Mouse (Mus musculus) forebrain, embryonic 16.5 days (tissue): ENCODE measurements around the gene Dnajc27. TPM values are rescaled to one million over a fixed set of nuclear protein-coding genes. Genes with fewer than 3 reads are reported as not detected.

Experiments
- ATAC-seq: fragments of 200-750 bp; cut with Nextera tagmentation; 2 replicates; pipeline ENCODE4 v1.8.0; 2017; ENCODE audit warnings: mild to moderate bottlenecking, moderate library complexity
- H3K27ac ChIP-seq: fragments of 300-500 bp; sonication (generic); 2 replicates; pipeline ENCODE4 v1.5.1; 2014; ENCODE audit warnings: low read length, control low read depth
- H3K27me3 ChIP-seq: fragments of 300-500 bp; sonication (generic); replicated peaks from 2 replicates; pipeline ENCODE4 v1.6.1; 2014; ENCODE audit warnings: low read length; ENCODE audit not compliant: control insufficient read depth, insufficient read depth
- H3K36me3 ChIP-seq: fragments of 300-500 bp; sonication (generic); 2 replicates; pipeline ENCODE4 v1.6.1; 2014; ENCODE audit not compliant: control insufficient read depth, insufficient read depth
- H3K4me1 ChIP-seq: fragments of 300-500 bp; sonication (generic); replicated peaks from 2 replicates; pipeline ENCODE4 v1.6.1; 2014; ENCODE audit warnings: low read length; ENCODE audit not compliant: control insufficient read depth, insufficient read depth
- H3K4me2 ChIP-seq: fragments of 300-500 bp; sonication (generic); 2 replicates; pipeline ENCODE4 v1.6.1; 2014; ENCODE audit warnings: mild to moderate bottlenecking, low read length, control low read depth
- H3K4me3 ChIP-seq: fragments of 300-500 bp; sonication (generic); replicated peaks from 2 replicates; pipeline ENCODE4 v1.5.1; 2014; ENCODE audit warnings: mild to moderate bottlenecking, low read length, control low read depth
- H3K9ac ChIP-seq: fragments of 300-500 bp; sonication (generic); replicated peaks from 2 replicates; pipeline ENCODE4 v1.6.1; 2014; ENCODE audit warnings: low read depth, low read length, control low read depth
- H3K9me3 ChIP-seq: fragments of 300-500 bp; sonication (generic); 2 replicates; pipeline ENCODE4 v1.6.1; 2016; ENCODE audit warnings: low read length; ENCODE audit not compliant: control insufficient read depth
- WGBS: fragments of 180-500 bp; shearing (Covaris S2); extraction: QIAGEN DNeasy Blood & Tissue Kit; methylation state at CpG from one replicate; pipeline ENCODE4 v1.1.7; 2014; 5-methylcytosine and 5-hydroxymethylcytosine counted together
- polyA plus RNA-seq: library from polyadenylated mRNA; unstranded; fragments of >200 nt; fragmentation: Nextera tagmentation; extraction: Ambion mirVana; gene quantifications from 2 replicates; pipeline ENCODE4 v1.2.1, GENCODE M21; 2015

The Dnajc27 gene
- polyA plus RNA-seq, 1 experiment from 2014 or later, result 15.6 TPM

DNA sequence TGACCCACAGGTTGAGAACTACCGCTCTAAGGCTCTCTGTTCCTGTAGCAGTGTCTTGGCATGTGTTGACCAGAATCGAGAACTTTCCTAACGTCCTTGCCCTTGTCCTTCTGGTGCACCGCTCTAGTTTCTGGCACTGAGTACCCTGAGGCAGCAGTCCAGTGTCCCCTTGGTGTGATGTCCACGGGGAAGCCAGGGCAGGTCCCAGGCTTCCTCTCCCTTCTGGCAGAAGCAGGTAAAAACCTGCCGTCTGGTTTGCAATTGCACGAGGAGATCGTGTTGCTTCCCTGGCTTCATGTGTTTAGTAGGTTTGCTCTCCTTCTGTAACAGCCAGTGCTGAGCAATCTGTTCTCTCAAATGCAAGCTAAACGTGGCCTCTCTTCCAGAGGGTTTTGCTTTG is 10.7 kb upstream of the Dnajc27 start:
- no peak overlapping the region for H3K9ac ChIP-seq
- H3K4me1 ChIP-seq, result no peaks in the 10 kb centered on the region
- no peak overlapping the region for H3K4me3 ChIP-seq
- no peak for ATAC-seq
- no peaks in the 10 kb centered on the region for H3K36me3 ChIP-seq
- no peak overlapping the region for H3K4me2 ChIP-seq
- 78% methylated on average over 9 of the region's 9 CpGs for WGBS
- H3K27ac ChIP-seq, result no peak overlapping the region
- no peaks in the 10 kb centered on the region for H3K27me3 ChIP-seq
- no peaks in the 10 kb centered on the region for H3K9me3 ChIP-seq

DNA sequence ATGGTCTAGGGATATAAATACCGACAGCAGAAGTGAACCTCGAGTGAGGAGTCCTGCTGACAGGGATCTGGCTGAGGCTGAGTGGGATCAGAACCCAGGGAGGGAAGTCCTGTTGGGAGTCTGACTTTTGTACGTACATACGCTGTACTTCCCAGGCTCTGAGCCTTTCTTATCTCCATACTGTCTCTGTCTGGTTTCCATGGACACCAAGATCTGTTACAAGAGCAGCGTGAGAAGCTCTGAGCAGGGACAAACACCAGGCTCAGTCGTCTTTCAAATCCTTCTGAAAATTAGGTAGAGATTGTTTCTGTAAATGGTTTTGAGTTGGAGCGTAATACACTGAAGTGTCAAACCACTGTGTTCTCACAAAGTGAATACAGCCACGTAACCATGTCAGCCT is 7.0 kb upstream of the Dnajc27 start:
- Histone ChIP-seq H3K9me3 (no peaks in the 10 kb centered on the region), H3K4me2 (no peak overlapping the region), H3K27ac (no peak overlapping the region), H3K4me3 (no peak overlapping the region), H3K27me3 (no peaks in the 10 kb centered on the region), H3K4me1 (no peaks in the 10 kb centered on the region), H3K36me3 (no peaks in the 10 kb centered on the region), H3K9ac (no peak overlapping the region)
- no peak for ATAC-seq
- 56% methylated on average over 8 of the region's 8 CpGs for WGBS

DNA sequence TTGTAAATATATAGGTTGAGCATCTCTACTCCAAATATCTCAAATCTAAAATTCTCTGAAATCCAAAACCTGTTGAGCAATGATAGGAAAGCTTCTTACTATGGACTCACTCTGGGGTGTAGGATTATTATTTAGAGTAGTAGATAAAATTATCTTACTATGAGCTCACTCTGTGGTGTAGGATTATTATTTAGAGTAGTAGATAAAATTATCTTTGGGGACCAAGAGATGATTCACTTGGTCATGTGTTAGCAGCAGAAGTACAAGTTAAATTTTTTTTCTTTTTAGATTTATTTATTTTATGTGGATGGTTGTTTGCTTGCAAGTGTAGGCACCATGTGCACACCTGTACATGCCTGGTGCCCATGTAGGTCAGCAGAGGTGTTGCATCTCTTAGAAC is 6.0 kb upstream of the Dnajc27 start:
- no peaks in the 10 kb centered on the region for H3K36me3 ChIP-seq
- H3K4me1 ChIP-seq, result no peaks in the 10 kb centered on the region
- no peaks in the 10 kb centered on the region for H3K27me3 ChIP-seq
- no peaks in the 10 kb centered on the region for H3K9me3 ChIP-seq
- H3K4me2 ChIP-seq, result no peak overlapping the region
- no peak overlapping the region for H3K4me3 ChIP-seq
- H3K27ac ChIP-seq, result no peak overlapping the region
- H3K9ac ChIP-seq, result no peak overlapping the region
- no peak for ATAC-seq

DNA sequence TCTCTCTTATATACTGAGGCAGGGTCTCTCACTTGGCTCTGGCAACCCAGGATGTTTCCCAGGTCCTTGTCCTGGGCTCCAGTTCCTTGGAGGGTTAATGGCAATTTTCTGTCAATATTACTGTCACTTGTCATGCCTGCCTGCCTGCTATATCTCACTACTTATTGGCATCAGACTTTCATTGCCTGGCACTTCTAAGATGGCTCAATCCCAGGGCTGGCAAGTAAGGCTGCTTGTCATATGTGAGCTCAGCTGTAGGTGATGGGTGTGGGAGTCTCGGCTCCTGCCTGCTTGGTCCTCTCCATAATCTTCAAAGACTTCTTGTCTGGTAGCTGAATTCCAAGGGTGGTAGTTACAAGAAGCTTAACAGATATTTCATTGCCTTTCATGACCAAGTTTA is 4.3 kb upstream of the Dnajc27 start:
- no peak for ATAC-seq
- H3K9me3 ChIP-seq, result no peaks in the 10 kb centered on the region
- H3K36me3 ChIP-seq, result no peaks in the 10 kb centered on the region
- H3K9ac ChIP-seq, result no peak overlapping the region
- no peak overlapping the region for H3K27ac ChIP-seq
- no peak overlapping the region for H3K4me3 ChIP-seq
- H3K27me3 ChIP-seq, result no peaks in the 10 kb centered on the region
- 61% methylated on average over 1 of the region's 1 CpGs for WGBS
- no peak overlapping the region for H3K4me2 ChIP-seq
- peaks cover 6% of the 10 kb centered on the region for H3K4me1 ChIP-seq

DNA sequence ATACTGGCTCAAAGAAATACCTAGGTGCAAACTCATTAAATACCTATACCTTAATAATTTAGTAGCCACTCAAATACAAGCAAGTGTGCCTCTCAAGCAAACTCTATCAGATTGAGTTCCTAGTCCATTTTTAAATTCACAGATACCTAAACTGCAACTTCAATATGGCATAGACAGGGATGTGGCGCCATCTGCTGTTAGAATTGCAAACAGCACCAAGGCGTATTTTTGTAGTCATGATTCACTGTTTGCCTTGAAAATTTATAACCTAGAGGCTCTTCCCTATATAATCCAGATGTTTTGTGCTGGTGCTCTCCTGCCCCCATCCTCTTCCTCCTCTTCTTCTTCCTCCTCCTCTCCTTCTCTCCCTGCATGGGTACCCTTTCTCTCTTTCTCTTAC is 2.1 kb upstream of the Dnajc27 start:
- WGBS, result 0% methylated on average over 2 of the region's 2 CpGs
- peaks cover 12% of the 10 kb centered on the region for H3K4me1 ChIP-seq
- no peak overlapping the region for H3K4me2 ChIP-seq
- no peaks in the 10 kb centered on the region for H3K27me3 ChIP-seq
- no peaks in the 10 kb centered on the region for H3K9me3 ChIP-seq
- H3K36me3 ChIP-seq, result no peaks in the 10 kb centered on the region
- H3K9ac ChIP-seq, result no peak overlapping the region
- no peak for ATAC-seq
- H3K27ac ChIP-seq, result no peak overlapping the region
- no peak overlapping the region for H3K4me3 ChIP-seq

DNA sequence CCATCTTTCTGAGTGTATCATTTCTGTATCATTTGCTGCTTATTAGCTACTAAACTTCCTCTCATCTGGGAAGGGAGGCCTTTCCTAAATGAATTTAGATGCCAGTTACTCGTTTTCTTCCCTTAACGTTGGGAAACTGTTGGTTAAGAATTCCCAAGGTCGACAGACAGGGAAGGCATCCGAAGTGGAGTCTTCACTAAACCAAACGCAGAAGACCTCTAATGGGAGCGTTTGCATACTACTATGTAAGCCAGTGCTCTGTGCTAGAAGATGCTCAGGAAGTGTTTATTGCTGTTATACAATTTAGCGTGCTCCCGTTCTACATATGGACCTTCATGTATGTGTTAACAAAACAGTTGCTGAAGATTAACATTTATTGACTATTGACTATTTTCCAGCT is 1.1 kb downstream of the Dnajc27 start:
- 56% methylated on average over 8 of the region's 8 CpGs for WGBS
- H3K4me3 ChIP-seq, result no peak overlapping the region; the same call in 1 of the 2 replicates
- ATAC-seq, result no peak

DNA sequence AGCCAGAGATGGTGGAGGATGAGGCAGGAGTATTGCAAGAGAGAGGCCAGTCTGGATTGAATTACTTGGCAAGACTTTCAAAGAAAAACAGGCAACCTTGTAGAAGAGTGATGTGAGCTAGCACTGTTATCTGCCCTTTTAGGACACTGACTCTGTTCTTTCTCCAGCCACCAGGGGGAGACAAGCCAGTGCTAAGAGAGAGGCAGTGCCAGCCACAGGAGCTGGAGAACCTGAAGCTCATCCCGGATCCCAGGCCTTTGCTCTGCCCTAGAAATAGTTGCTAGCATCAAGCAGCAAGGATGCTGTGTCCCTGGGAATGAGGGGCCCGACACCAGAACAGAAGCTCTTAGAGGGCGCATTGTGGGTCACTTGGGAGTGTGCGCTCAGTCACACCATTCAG is 25.0 kb downstream of the Dnajc27 start:
- Histone ChIP-seq H3K27me3 (no peaks in the 10 kb centered on the region), H3K9me3 (no peaks in the 10 kb centered on the region), H3K36me3 (no peaks in the 10 kb centered on the region; the same call in 1 of the 2 replicates), H3K4me3 (no peak overlapping the region), H3K9ac (no peak overlapping the region), H3K4me2 (no peak overlapping the region), H3K4me1 (no peaks in the 10 kb centered on the region), H3K27ac (no peak overlapping the region)
- ATAC-seq, result peak; percentile 90
- WGBS, result 71% methylated on average over 4 of the region's 4 CpGs

More for the DNA sequence above, 1.1 kb downstream of the Dnajc27 start:
- H3K27ac ChIP-seq, result no peak overlapping the region
- H3K4me2 ChIP-seq, result peak overlapping the region; percentile 49
- no peaks in the 10 kb centered on the region for H3K36me3 ChIP-seq
- H3K9ac ChIP-seq, result no peak overlapping the region
- H3K27me3 ChIP-seq, result no peaks in the 10 kb centered on the region
- H3K9me3 ChIP-seq, result no peaks in the 10 kb centered on the region
- H3K4me1 ChIP-seq, result peaks cover 12% of the 10 kb centered on the region

DNA sequence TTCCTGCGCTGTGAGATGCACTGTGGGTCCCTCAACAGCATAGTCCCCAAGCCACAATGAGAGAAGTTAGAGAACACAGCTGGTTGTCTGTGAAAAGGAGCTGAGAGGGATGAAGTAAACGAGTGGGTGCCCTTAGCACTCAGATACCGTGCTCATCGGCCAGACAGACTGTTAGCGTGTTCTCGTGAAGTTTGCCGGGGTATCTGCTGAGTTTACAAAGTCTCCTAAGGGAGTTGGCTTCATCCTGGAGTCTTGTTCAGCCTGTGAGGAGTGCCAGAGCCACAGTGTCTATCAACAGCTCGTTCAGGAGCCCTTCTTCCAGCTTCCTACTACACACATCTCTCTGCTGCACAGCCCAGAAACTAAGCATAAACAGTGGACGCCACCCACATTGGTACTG is 33.7 kb downstream of the Dnajc27 start:
- Histone ChIP-seq H3K4me1 (no peaks in the 10 kb centered on the region), H3K9ac (no peak overlapping the region), H3K4me3 (no peak overlapping the region), H3K9me3 (no peaks in the 10 kb centered on the region), H3K27me3 (no peaks in the 10 kb centered on the region), H3K4me2 (no peak overlapping the region), H3K36me3 (no peaks in the 10 kb centered on the region), H3K27ac (no peak overlapping the region)
- ATAC-seq, result no peak
- WGBS, result 85% methylated on average over 9 of the region's 9 CpGs

DNA sequence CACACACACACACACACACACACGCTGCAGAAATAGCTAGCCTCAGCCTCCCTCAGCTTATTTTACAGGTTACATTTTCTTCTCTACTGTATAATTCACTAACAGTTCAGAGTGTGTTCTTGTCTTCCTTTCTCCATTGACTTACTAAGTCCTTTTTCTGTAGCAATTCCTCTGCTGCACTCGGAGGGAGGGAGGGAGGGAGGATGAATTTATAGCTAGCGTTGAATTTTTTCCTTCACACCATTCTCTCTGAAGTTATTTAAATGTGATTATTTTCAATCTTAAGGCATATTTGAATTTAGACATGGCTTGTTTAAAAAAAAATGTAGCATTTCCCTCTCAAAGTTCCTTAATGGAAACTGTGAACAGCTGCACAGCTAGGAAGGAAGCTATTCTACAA is 34.8 kb downstream of the Dnajc27 start:
- Histone ChIP-seq H3K4me3 (no peak overlapping the region), H3K9me3 (no peaks in the 10 kb centered on the region), H3K4me2 (no peak overlapping the region), H3K36me3 (no peaks in the 10 kb centered on the region), H3K4me1 (no peaks in the 10 kb centered on the region), H3K9ac (no peak overlapping the region), H3K27ac (no peak overlapping the region), H3K27me3 (no peaks in the 10 kb centered on the region)
- no peak for ATAC-seq
- WGBS, result 85% methylated on average over 3 of the region's 3 CpGs

DNA sequence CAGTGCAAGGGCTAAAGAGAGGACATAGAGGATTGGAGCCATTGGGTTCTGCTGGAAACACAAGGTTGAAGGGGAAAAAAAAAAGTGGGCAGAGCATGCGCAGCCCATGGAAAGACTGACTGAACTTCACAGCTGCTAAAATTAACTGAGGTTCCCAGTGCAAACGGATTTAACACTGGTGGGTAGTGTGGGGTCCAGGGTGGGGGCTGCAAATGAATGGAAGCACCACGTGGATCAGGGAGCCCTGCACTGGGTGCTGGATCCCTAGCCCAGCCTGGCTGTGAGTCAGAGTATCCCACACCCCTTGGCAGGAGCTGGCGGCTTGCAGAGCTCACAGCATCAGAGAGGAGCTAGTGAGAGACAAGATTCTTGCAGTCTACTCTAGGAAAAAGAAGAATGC is 35.2 kb downstream of the Dnajc27 start:
- H3K36me3 ChIP-seq, result no peaks in the 10 kb centered on the region
- no peak overlapping the region for H3K27ac ChIP-seq
- no peaks in the 10 kb centered on the region for H3K4me1 ChIP-seq
- H3K9ac ChIP-seq, result no peak overlapping the region
- H3K4me3 ChIP-seq, result no peak overlapping the region
- no peaks in the 10 kb centered on the region for H3K27me3 ChIP-seq
- H3K4me2 ChIP-seq, result no peak overlapping the region
- no peaks in the 10 kb centered on the region for H3K9me3 ChIP-seq
- no peak for ATAC-seq
- 86% methylated on average over 4 of the region's 4 CpGs for WGBS
